Mouse (Mus musculus): ENCODE measurements around the gene Tmem270.

GRCm38 (mm10) chr5:134906633-134907032, at the start of gene Tmem270:
- TF ChIP-seq POLR2A (IDR thresholded peaks at IDR 0.05; ENCODE audit: low read depth, low read length) = no peak
- TF ChIP-seq CTCF (conservative IDR thresholded peaks at IDR 0.05; ENCODE audit: insufficient read depth, insufficient read length, low read depth, low read length) = no peak
